Mouse (Mus musculus) C2C12 (cell line): ENCODE results near the gene Tmem191c.

Experiments
- CEBPB ChIP-seq: IDR thresholded peaks from one replicate; pipeline ENCODE4 v1.6.1; 2011; ENCODE audit warnings: low read depth, mild to moderate bottlenecking, control low read depth, moderate library complexity
- CTCF ChIP-seq: IDR thresholded peaks from one replicate; pipeline ENCODE4 v1.5.1; 2011; ENCODE audit not compliant: control insufficient read depth, insufficient read depth, insufficient read length
- MAX ChIP-seq: IDR thresholded peaks from one replicate; pipeline ENCODE4 v1.6.1; 2011; ENCODE audit warnings: mild to moderate bottlenecking, control low read depth
- MYOD1 ChIP-seq: IDR thresholded peaks from one replicate; pipeline ENCODE4 v1.6.1; 2011; ENCODE audit warnings: low read depth; ENCODE audit not compliant: control insufficient read depth, insufficient read length
- MYOG ChIP-seq: IDR thresholded peaks from one replicate; pipeline ENCODE4 v1.6.1; 2011; ENCODE audit not compliant: control insufficient read depth, insufficient read length; ENCODE audit errors: extremely low read depth
- USF1 ChIP-seq: IDR thresholded peaks from one replicate; pipeline ENCODE4 v1.6.1; 2011; ENCODE audit warnings: low read depth, mild to moderate bottlenecking, control low read depth, moderate library complexity

DNA sequence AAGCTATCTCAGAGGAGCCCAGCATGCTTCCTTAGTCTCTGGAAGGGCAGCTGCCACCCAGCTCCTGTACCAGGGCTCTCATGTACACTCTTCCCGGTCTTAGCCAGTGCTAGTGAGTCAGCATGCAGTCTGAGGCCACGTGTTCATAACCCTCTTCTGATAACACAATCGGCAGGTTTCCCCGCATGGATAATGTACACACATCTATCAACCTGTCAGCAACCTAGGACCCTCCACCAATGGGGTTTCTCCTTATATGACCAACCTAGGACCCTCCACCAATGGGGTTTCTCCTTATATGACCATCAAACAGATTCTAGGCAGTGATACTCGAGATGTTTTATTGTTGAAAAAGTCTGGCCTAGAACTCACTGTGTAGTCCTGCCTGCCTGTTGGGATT is 7.9 kb upstream of the Tmem191c start:
- TF ChIP-seq USF1 (no peak), CTCF (no peak), MAX (no peak), MYOD1 (no peak), MYOG (no peak), CEBPB (no peak)
